Mouse (Mus musculus) hindlimb bud, embryonic 11.5 days (tissue): ENCODE results near the gene Gm853.

ENCODE experiments used
- DNase-seq: peaks from one replicate; pipeline ENCODE4 v3.0.0-alpha.2; 2012; ENCODE audit warnings: low read depth, low spot score; ENCODE audit errors: extremely low spot score

The Gm853 gene

DNA sequence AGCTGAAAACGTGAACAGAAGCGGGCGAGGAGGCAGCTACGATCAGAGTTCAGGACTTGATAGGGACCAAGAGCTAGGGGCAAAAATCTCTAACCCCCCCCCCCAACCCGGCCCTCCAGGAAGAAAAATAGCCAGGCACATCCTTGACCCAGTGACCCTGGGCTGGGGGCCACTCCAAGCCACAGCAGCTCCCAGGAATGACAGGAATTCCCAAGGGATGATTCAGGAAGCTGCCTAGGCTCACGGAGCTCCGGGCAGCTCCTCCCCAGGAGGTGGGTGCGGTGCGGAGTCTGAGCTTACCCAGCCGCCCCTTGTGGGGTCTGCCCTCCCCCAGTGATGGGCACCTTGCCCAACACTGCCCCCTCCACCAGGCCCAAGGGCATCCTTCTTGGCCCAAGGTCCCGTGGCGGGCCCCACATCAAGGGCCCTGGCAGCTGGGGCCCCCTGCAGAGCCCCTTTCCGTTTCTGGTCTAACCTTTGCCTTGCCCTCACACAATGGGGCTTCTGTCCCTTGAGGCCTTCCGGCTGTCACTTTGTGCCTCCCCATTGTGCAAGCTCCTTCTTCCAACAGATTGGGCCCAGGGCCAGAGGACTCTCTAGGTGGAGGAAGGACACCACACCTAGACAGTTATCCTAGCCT, 47.0 kb downstream of the Gm853 start, which contains the start of gene Tinagl1:
TSS of gene Tinagl1 (minus strand) at position 51 of the 640 bp plus-strand sequence.
- DNase-seq = no peak

DNA sequence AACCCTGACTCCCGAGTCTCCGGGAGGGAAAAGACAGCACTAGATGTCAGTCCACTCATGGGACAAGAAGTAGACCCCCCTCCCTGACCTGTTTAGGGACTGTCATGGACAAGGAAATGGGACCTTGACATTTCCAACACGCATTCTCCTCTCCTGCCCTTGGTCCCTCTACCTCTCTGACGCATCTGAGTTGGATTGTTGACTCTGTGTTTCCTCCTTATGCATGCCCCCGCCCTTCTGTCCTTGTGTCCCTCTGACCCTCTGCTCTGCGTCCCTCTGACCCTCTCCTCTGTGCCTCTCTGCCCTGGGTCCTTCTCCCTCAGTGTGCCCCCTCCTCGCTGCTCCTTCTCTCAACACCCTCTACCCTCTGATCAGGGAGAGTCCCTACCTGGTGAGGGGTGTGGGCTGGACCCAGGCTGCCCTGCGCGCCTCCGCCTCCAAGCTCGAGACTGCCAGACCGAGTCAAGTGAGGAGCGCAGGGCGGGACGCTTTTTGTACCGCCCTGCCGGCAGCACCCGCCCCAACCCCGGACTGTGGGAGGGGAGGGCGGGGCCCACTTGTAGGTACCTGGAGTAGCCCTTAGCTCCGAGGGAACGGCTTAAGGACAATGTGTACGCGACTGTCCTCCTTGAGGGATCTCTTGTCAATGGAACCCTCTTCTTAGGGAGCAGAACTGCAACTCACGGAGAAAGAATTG, 47.7 kb downstream of the Gm853 start:
- no peak for DNase-seq

DNA sequence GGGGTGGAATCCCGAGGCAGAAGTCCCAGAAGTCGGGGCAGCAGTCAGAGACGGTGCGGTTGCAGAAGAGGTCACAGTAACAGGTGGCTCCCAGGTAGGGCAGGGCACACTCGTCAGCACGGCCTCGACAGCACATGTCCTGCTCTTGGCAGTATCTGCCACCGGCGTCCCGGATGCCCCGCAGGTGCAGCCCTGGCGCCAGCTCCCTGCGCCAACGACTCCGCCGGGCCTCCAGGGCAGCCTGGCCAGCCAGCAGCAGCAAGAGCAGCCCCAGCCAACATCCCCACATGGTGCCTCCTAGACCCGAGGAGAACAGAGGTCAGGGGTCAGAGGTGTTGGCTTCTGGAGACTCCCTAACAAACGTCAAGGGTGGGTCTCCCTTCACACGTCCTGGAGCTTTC, 48.3 kb downstream of the Gm853 start:
- DNase-seq = no peak

DNA sequence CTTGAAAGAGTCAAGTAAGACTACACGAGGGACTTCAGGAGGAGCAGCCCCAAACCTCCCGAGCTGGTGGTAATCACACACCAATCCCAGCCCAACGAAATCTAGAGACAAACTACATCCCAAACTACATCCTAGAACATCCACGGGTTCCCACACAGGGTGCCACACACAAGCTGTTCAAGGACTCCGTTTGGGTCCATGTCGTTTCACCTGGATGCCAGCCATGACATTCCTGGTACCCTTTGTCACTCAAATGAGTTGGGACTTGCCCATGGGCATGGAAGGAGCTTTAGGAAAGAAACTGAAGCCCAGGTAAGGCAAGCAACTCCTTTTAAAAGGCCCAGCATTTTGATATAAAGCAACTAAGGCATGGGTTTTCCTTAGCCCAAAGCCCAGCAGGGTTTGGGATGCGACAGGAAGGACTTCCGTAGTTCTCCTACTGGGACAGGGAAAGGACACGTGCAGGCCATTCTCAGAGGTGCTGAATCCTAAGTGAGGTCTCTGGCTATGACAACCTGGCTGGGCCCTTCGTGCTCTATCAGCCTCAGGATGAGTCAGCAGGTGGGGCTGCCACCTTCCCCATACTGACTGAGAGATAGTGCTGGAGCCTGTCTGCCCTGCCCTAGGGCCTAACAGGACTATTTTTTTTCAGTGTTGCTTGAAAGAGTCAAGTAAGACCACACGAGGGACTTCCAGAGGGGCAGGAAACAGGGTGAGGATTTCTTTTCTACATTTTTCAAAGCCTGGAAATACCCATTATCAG, 49.0 kb downstream of the Gm853 start:
- DNase-seq = no peak

DNA sequence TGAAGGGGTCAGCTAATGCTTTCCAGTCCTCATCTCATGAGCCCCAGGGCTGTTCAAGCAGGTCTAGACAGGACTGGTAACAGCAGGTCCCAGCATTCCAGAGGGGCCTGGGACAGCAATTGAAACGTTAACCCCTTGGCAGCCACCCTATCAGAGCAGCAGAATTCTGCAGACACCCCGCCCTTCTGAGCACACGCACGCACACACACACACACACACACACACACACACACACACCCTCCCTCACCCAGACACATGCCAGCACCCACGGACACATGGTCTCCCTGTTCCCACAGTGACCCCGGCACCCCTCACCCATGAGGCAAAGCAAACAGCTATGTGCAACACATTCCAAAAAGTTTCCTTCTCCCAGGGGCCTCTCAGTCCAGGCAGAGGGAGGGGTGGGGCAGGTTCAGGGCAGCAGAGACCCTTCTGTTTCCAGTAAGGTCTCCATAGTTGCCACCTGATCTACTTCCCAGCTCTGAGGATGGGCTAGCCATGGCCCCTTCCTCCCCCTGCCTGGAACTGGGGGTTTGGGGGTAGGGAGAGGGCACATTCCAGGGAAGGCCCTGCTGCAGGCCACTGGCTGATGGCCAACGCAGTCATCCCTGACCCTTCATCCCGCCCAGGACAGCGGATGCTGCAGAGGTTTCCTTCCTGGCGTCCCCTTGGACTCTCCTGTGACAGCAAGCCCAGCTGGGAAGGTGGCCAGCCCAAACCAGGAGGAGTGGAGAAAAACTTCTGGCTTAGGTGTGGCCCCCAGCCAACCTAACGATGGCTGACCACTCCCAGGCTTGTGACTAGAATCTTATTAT, 50.0 kb downstream of the Gm853 start:
- no peak for DNase-seq

DNA sequence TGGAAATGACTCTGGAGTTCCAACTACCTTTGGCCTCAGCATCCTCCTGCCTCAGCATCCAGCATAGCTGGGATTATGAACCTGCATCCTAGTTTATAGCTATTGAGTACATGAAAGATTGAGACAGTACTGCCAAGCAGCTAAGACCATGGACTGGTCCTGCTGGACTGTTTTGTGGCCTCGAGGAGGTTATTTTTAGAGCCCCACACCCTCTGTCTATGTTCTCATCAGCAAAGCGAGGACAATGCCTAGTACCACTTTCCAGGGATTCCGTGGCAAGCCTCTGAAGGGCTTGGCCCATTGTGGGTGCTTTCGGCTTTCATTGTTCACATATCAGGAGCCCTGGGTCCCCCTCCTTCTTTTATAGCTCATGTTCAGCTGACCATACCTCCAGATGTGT, 51.8 kb downstream of the Gm853 start:
- DNase-seq = no peak

DNA sequence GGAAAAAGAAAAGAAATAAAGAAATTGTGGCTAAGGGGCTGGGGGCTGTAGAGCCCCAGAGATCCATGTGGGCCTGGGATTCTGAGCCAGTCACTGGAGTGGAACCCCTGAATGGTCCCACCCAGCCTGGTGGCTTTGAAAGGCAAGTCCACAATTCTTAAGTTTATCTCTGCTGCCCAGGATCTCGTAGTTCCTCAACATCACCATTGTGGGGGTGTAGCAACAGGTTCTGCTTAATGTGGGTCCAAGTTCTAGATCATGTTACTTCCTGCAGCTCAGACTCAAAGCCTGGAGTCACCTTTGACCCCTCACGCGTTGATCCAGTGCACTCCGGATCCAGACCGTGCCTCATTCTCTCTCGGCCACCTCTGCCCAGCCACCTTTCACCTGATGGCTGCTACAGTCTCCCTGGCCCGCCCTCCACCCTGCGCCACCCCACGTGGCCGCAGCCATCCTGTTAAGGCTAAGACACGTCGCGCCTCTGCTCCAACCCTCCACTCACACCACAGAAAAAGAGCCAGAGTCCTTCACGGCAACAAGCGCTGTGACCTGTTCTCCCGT, 52.7 kb downstream of the Gm853 start:
- DNase-seq = no peak

DNA sequence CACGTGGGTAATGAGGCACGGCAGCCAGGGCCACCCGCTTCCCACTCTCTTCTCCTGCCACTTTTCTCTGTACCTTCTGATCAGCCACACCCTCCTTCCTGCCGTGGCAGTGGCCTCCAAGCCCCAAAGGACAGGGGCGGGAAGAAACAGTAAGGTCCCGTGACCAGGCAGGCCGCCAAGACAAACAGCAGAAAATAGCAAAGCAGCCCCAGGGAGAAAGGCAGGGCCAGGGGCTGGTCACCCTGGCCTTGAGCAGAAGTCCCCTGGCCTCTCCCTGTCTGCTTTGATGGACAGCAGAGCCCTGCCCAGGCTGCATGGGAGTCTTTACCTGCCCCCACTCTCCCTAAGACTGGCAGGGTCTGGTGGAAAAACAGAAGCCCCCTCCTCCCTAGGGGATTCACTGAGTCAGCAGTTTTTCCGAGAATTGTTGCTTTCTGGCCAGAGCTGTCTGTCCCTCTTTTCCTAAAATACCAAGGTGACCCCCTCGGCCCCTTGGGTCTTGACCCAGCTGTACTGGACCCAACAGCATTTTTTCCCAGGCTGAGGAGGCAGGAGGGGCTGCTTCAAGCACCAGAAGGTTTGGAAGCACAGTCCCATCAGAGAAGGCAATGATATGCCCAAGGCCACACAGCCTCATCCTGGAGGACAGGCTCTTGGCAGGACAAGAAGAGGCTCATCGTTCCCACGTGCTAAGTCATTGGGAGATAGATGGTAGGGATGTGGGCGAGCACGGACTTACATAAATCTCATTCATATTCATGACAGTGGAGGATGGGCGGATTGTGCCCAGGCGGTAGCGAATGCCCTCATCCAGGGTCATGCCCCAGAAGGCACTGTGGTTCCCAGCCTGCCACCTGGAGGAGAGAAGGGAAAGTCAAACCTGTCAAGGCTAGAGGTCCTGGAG, 53.7 kb downstream of the Gm853 start:
- no peak for DNase-seq

DNA sequence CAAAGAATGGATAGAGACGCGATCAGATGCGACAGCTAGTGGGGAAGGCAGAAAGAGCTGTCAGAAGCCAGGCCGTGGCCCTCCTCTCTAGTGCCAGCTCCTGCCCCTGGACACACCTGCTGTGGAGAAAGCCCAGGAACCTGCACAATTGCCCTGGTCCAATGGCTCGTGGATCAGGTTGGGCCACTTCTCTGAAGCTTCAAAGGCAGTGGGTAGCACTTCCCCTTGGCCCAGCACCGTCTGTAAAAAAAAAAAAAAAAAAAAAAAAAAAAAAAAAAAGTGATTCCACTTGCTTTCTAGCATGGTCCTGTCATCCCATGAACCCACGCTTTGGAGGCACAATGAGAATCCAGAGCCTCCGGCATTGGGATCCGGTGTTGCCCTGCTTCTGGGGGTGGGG, 54.4 kb downstream of the Gm853 start:
- DNase-seq = no peak

DNA sequence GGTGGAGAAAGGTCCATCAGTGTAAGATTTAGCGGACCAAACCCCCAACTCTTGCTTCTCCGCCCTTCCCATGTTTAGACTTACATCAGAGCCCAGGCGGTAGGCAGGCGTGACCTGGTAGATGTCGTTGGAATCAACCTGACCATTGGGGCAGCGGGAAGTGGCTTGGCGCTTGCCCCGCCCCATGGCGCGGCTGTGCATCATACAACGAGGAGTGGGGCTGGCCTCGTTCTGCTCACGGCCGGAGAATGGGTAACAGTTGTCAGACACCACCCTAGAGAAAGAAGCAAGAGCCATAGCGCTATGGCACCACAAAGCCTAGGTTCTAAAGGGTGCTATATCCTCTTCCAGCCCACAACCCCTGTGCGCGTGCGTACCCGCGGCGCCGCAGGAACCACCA, 54.9 kb downstream of the Gm853 start:
- DNase-seq = no peak

DNA sequence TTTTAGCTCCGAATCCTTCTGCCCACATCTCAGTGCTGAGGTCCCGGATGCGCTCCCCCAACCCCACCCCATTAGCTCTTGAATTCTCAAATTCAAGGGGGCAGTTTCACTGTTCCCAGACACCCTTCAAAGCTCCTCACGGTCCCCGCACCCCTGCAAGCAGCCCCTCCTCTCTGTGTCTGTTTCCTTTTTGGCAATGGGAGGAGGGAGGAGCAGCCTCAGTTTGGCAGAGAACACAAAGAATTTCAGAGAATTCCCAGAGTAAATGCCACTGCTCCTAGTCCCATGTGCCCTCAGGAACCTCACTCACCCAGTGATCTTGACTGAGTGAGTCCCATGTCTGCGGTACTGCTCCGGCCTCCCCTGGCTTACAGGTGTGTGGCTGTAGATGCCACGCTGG, 55.6 kb downstream of the Gm853 start:
- DNase-seq = no peak

DNA sequence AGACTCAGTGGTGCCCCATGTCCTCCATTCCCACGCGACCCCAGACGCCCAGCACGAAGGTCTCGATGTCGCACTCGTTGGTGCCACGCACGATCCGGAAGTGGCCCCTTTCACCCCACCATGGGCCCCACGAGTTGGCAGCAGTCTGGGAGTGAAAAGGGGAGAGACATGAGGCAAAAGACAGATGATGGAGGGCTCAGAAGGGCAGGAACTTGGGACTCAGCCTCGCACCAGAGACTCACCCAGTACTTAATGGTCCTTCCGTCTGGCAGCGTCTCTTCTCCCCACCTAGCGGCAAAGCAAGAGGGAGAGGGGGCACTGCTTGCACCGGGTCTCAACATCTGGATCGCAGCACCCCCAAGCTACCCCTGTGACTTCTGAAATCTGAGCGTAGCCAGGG, 56.1 kb downstream of the Gm853 start:
- DNase-seq = no peak

DNA sequence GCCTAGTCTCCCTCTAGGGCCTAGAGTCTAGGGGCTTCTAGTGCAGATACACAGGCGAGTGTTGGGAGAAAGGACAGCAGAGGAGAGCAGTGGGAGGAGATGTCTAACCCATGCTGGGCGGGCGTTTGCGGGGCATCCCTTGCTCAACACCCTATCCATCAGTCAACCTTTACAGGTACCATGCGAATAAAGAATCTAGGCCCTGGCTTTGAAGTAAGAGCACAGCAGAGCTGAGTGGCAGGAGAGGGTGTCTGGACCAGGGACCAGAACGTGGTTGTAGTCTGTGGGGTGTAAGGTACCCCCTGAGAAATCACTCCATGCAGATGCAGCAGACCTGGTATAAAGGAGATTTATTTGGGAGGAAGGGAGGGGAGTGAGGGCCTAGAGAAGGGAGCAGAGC, 58.1 kb downstream of the Gm853 start:
- DNase-seq = no peak

DNA sequence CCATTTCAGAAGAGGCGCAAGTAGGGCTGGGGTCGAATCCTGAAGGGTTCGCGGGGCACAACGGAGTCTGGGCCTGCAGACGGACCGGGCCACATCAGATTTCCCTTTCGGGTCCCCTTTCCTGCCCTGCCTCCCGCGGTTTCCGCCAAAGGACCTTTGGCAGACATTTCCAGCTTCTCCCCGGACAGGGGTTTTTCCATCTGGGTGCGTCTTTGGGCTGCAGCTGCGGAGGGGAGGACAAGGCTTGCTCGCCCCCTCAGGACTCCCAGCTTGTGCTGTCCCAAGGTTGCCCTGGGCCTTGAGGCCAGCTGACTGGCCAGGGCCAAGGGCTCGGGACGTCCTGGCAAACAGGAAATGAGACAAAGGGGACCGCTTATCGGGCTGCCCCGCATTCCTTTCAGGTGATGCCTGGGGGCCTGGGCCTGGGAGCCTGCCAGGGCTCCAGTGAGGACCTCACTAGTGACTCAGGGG, 58.8 kb downstream of the Gm853 start:
- DNase-seq = no peak

DNA sequence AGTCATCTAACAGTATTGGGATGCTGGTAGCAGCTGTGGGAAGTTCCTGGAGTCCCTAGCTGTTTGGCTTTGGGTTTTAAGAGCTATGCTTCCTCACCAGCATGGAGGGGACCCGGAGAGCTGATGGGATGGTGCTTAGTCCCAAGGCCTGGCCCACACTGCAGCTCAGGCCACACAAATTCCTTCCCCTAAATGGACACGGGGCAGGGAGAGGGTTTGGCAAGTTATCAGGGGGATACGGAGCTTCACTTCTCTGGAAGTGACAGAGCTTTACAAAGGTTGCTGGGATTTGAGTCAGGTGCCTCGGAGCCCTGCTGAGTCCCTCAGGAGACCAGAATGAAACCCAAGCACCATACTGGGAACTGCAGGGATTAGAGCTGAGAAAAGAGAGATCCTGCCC, 60.9 kb downstream of the Gm853 start:
- DNase-seq = no peak
